Mouse (Mus musculus) layer of hippocampus, adult 9-10 months (tissue): ENCODE data around the gene Gabrd.
A peak's percentile ranks its signal among the peaks of the same experiment; 100 is the strongest.

Source experiments
- DNase-seq: peaks from one replicate; pipeline ENCODE4 v3.0.0; 2022; ENCODE audit warnings: low spot score

Gene Gabrd

DNA sequence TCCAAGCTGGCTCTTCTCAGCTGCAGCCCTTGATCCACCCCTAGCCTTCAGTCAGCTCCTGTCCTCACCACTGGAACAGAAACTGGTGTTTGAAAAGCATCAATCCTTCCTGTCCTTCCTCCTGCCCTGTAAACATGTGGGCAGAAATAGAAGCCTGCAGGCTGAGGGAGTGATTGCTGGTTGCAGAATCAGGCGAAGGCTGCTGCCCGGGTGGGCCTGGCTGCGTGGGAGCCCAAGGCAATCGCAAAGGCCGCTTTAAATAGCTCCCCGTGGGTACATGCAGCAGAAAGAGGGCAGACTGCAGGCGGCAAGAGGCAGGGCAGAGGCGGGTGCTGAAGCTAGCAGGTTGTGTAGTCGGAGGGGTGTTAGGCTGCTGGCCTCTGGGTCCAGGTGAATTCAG is 15.2 kb downstream of the Gabrd start:
- DNase-seq, result no peak

DNA sequence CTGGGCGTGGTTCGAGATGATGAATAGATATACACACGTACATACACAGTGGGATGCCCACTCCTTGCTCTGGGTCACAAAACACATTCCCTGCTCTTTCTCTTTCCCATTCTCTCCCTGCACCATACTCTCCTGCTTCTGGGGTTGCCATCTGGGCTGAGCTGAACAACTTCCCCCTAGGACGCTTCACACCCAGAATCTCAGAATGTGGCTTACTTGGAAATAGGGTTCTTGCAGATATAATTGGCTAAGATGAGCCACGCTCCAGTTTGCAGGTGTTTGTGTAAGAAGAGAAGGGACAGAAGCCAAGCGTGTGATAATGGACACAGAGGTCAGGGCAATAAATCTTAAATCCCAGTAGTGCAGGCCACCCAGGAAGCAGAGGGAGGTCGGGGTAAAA is 15.9 kb downstream of the Gabrd start:
- no peak for DNase-seq

DNA sequence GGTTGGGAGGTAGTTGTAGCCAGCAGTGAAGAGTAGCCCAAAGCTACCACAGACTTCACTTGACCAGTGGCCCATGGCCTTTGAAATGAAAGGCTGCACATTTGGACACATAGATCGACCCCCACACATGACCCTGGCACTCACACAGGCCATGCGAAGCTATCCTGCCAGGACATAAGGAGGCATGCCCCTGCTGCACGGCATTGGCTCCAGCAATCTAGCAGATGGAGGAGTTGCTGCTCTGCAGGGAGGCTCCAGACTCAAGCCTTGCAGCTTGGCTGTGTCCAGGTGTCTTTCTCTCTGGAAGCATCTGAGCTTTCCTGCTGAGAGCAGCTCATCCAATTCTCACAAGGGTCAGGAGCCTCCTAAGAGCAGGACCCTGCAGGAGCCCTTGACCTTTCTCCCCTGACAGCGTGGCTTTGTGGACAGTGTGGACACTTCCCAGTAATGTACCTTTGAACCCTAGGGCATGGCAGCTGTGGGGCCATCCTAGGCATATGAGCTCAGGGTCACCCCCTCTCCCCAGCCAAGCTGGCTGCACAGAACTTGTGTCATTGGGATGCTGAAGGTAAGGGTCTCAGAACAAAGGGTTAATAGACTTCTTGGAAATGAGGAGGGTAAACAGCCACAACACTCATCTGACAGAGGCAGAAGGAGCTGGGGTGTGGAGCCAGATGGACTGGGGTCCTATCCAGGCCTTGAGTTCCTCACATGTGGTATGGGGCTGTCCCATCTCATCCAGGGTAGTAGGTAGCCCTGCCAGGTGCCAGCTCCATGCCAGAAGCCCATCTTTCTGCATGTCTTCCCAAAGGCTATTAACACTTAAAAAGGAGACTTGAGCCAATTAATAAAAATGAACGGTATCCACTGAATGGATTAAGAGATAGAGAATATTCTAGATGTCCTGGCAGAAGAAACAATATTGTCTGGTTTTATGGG is 25.8 kb downstream of the Gabrd start:
- no peak for DNase-seq

DNA sequence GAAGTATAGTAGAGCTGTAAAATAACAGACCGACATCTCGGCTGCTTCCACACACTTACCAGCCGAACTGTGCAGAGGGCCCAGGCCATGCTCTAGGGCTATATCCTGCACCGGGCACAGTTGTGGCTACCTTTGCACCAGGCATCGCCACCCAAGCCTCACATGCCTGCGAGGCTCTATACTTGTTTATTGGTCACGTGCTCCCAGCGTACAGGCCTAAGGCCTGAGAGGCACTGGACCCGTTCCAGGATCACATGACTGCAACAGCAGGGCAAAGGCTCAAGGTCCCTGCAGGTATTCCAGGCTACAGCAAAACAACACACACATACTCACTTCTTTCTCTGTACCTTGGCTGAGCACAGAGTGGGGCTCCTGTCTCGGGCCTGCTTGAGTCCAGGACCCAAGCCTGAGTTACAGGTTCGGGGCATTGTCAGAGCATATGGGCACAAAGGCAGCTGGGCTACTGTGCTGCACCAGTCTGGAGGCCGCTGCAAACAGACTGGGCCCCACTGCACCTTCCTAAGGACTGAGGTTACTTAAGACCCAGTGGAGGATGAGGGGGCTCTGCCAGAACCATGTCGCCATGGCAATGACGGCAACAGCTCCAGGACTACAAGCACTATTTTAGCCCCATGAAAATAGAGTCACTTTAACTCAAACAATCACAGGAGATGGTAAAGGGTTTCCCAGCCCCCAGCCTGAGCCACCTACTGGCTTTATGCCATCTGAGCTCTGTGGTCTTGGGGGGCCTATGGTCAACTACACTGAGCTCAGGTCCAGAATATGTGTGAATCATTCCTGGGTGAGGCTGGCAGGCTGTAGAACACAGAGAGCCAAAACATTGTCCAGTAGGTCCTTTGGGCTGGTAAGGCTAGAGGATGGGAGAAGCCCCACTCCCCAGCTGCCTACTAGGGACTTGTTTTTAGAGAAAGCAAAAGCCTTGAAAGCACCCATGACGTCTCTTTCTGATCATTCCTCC is 26.9 kb downstream of the Gabrd start:
- no peak for DNase-seq

DNA sequence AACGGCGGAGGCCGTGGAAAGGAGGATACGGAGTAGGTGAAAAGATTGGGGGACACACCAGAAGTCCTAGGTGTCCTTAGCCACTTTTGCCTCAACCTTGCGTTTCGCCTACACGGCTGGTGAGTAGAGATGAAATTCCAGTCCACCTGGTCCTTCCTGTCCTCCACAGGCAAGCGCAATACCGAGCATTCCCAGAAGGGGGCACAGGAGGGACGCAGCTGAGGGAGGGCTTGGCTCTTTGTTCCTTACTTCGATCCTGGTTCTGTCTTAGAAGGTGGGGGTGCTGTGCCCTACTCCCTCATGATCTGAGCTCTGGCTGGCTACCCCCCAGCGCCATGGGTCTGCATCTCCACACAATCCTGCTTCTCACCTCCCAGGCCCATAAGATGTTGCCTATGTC is 29.2 kb downstream of the Gabrd start:
- DNase-seq, result peak; percentile 62

DNA sequence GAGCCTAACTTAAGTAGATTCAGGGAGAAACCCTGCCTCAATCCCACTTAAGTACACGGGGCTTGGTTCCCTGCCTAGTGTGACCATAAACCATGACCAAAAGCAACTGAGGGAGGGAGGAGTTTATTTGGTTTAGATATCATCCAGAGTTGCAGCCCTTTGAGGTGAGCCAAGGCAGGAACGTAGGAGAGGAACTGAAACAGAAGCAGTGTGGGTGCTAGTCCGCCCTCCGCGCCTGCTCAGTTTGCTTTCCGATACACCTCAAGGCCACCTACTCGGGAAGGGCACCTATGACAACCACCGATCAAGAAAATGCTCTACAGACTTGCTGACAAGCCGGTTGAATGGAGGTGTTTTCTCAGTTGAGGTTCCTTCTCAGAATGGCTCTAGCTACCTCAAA is 30.2 kb downstream of the Gabrd start:
- no peak for DNase-seq

DNA sequence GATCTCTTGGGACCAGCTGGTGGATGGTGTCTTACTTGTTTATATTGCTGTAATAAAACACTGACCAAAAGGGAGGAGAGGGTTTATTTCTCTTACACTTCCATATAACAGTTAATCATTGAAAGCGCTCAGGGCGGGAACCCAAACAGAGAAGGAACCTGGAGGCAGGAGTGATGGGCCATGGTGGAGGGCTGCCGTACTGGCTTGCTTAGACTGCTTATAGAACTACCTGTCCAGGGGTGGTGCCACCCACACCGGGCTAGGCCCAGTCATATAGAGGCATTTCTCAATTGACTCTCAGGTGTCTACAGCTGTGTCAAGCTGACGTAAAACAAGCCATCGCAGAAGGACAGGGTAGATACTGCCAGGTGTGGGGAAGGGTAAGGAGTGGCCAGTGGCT is 31.1 kb downstream of the Gabrd start:
- no peak for DNase-seq

DNA sequence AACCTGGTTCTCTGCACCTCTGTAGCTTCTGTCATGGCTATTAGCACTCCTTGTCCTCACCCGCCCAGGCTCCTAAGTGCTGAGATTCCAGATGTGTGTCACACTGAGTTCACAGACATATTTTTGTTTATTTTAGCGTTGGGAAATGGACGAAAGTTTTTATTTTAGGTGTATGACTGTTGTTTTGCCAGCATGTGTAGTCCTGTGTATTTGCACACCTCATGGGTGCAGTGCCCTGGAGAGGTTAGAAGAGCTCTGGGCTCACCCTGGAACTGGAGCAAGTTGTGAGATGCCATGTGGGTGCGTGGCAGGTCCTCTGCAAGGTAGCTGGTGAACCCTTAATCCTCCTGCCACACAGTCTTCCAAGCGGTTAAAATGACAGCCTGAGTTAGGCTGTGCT is 35.5 kb downstream of the Gabrd start:
- DNase-seq, result no peak

DNA sequence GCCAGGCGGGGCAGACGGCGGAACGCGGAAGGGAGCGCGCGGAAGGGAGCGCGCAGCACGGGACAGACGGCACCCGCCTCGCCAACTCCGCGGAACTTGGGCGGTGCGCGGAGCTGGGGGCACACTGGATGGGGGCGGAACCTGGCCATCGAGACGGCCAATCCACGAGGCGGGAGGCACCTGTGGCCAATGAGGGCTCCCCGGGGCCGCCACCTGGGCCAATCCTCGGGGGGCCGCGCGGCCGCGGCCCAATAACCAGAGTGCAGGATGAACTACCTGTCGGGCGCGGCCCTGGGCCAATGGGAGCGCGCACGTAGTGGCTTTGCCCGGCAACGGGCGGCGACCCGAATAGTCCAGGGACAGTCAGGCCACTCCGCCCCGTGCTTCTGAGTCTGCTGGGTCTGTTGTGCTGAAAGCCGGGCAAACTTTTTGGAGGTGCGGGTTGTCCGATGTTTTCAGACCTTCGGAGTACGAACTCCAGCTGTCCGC is 36.6 kb downstream of the Gabrd start, which contains the start of gene Prkcz:
Prkcz (minus strand) TSS at position 59 of the 489 bp plus-strand sequence.
- DNase-seq, result no peak

DNA sequence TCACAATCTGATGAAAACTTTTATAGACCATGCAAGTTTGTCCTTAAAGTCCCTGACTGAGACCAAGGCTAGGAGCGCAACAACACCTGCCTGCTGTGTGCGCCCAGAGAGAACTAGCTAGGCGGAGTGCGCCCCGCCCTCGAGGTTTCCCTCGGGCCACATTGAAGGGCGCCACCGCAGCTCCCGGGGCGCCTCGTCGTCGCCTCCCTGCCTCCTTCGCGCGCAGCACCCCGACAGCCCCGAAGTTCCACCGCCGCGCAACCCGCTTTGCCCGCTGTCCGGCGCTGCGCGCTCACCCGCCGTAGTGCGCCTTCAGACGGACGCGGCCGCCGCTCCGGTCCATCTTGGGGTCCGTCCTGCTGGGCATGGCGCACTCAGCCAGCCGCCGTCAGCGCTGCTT is 37.1 kb downstream of the Gabrd start:
- DNase-seq, result no peak

DNA sequence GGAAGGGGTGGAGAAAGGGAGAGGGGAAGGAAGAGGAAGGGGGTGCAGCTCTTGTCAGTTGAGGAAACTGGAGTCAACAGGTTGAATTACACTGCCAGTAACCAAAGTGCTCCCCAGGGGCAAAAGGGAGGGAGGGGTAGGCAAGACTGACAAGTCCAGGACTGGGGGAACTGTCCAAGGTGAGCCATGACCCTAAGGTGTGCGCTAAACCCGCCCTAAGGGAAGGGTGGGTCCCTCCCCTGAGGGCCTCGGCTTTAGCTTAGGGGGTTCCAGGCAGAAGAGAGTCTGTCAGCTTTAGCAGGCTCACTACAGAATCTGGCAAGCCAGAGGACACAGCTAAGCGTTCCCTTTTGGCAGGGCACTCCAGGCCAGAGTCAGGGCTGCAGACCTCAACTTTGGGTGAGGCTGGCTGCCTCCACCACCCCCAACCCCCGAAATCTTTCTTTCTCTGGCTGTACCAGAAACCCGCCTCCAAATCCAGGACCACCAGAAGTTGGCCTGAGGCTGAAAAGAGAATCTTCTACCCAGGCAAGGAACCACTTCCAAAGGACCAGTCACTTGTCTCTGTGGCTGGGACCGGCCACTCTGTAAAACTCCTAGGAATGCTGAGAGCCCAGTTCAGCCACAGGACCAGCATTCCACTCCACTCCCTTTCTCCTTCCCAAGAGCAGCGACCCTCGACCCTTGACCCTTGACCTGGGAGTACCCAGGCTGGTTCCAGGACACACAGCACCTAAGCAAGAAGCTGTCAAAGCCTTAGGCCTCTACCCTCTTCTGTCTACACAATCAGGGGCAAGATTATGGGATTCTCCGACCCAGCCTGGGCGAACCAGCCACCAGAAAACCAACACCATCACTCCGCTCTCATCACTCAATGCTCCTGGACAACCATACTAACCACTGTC is 38.1 kb downstream of the Gabrd start:
- DNase-seq, result no peak

DNA sequence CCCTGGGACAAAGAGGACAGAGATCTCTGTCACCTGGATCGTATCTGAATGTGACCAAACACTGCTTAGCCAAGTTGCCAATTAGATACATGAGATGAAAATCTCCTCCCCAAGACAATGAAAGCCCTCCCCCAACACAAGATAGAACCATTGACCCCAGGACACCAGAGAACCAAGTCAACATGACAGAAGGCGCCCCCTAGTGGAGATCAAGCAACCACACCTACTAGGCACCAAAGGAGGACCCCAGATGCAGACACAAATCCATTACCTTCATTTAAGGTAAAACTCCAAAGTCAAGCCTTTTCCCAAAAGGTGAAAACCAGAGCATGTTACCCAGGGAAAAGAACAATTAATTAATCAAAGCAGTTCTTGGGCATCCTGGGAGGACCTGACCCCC is 40.3 kb downstream of the Gabrd start:
- no peak for DNase-seq

DNA sequence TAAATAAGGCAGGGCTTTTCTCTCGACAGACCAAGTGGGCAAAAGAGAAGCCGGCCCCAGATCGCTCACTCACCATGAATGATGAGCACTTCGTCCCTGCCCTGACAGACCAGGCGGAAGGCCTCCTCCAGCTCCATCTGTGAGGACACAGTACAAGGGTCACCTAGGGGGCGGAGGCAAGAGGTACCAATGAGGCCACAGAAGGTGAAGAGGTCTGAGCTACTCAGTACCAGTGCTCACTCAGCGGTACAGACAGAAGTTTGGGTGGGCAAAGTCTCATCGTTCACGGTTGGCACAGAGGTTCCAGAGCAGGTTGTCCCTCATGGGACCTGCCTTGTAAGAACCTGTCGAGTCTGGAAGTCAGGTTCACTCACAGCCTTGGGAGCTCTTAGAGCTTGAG is 41.6 kb downstream of the Gabrd start:
- DNase-seq, result no peak

DNA sequence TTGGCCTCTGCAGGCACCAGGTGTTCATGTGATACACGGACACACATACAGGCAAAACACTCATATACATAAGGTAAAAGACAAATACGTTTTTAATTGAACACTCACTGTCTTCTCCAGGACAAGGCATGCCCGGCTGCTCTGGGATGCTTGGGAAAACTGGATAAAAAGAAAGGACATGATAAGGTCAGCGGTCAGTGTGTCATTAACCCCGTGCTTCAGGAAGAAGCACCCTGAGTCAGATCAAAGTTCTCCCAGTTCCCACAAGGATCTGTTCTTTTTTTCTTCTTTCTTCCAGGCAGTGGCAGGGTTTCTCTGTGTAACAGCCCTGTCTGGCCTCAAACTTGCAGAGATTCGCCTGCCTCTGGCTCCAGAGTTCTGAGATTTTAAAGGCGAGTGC is 43.4 kb downstream of the Gabrd start:
- DNase-seq, result no peak

DNA sequence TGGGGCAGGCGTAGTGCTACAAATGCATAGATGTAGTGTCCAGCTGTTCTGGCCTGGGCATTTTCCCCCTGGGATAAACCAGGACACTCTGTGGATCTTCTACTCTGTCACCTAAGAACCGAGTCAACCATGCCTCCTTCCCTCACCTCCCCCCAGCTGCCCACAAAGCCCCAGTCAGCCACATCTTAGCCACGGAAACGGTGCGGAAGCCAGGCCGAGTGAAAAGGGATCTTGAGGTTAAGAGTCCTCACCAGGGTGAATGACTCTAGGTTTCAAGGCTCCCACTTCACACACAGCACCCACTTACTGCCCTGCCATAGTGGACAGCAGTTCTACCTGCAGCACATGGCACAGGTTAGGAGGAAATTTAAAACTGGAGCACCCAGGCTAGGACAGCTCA is 43.9 kb downstream of the Gabrd start:
- no peak for DNase-seq

DNA sequence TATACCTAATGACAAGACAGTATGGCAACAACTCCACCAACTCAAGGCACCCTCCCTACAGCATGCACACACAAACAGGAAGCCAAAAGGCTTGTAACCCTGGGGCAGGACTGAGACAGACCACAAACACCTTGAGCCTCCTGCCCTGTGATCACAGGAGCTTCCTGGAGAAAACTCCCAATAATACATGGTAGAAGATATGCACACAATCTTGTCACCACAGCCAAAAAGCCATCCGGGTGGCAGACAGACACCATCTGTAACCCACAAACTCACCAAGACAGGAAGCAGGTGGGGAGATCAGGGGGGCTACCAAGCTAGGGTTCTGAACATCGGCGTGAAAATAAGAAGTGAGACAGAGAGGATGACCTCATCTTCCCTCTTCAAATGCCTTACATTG is 45.3 kb downstream of the Gabrd start:
- no peak for DNase-seq

DNA sequence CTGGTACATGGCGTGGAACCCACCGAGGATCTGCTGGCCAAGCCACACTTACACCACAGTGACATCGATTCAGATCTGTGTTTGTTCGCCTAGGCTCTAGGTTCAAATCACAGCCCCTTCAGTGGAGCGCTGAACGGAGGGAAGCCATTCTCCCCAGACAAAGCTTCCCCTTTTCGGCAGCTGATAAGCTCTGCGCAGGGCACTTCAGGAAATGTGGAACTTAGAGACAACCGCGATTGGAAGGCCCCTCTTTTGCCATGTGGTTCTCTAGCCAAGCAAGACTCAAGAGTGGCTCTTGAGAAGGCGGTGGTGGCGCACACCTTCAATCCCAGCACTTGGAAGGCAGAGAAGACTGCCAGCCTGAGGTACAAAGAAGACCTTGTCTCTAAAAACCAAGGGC is 51.6 kb downstream of the Gabrd start:
- no peak for DNase-seq

DNA sequence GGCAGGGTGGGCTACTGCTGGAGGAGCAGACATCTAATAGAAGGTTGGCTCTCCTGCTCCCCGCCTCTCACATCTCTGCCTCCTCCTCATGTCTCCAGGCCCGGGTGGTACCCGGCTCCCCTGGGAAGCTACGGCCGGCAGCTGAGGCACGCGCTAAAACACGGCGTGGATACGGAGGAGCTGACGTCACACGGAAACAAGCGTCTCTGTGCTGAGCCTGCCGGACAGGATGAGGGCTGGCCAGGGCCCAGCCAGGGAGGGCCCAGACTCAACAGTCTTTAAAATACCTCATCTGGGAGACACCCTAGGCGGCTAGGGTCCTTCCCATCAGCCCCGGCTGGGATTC is 52.3 kb downstream of the Gabrd start:
- DNase-seq, result peak; percentile 57

DNA sequence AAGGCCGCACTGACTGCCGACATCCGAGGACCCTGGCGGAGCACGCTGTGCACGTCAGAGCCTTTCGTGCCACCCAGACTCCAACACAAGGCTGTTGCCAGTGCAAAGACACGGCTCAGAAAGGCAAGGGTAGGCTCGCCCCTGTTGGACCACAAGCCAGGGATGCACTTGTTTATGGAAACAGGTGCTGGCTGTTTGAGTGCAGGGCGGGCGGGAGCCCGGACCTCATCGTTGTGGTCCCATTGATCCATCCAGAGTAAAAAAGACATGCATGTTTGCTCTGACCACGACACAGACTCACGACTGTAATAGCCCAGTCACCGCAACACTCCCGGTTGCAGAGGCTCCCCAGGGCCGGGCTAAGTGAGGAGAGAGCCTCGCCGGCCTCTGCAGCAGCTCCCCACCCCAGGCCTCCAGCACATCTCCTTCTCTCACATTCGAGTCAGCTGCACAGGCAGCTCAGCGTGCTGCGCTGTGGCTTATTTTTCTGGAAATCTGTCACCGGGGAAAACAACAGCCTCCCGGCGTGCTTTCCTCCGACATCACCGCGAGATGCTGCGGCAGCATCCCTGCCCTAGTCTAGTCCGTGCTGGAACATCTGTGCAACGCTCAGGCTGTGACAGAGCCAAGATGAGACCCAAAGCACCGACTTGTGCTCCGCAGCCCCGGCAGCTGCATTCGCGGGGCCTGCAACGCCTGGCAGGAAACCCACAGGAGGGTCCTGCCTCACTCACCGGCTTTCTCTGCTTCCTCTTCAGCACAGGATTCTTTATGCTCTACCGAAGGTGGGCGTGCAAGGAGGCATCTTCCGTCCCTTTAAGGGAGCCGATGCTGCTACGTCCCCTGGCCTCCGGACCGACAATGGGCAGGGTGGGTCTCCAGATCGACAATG is 53.0 kb downstream of the Gabrd start:
- peak; percentile 24 for DNase-seq

DNA sequence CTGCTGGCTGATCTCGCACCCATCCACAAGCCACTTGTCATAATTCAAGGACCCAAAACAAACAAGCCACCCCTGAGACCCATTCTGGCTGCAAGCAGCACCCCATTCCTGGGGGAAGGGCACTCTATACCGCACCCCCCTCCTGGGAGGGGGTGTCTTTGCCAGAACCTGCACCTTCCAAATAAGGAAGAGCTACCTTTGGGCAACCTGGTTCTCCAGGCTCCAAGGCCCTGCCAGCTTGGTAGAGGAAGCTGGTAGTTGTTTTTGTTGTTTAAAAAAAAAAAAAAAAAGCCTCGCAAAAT is 53.7 kb downstream of the Gabrd start:
- no peak for DNase-seq
